Mouse (Mus musculus) myocyte (in vitro differentiated cells): ENCODE results near the gene Tmem123. TPM values are rescaled to one million over a fixed set of nuclear protein-coding genes. Genes with fewer than 3 reads are reported as not detected.

Experiments used
- H3K27me3 ChIP-seq: one replicate; pipeline ENCODE4 v1.6.1; 2011; ENCODE audit not compliant: control insufficient read depth, insufficient read depth, insufficient read length
- H3K36me3 ChIP-seq: one replicate; pipeline ENCODE4 v1.6.1; 2011; ENCODE audit not compliant: control insufficient read depth, insufficient read depth
- H3K4me2 ChIP-seq: one replicate; pipeline ENCODE4 v1.6.1; 2011; ENCODE audit warnings: low read depth, control low read depth
- H3K4me3 ChIP-seq: one replicate; pipeline ENCODE4 v1.5.1; 2011; ENCODE audit warnings: mild to moderate bottlenecking, control low read depth, moderate library complexity
- H3K79me2 ChIP-seq: one replicate; pipeline ENCODE4 v1.6.1; 2011; ENCODE audit not compliant: control insufficient read depth, insufficient read depth
- H3ac ChIP-seq: one replicate; pipeline ENCODE4 v1.6.1; 2011; ENCODE audit not compliant: control insufficient read depth, insufficient read length
- CEBPB ChIP-seq: IDR thresholded peaks from 2 replicates; pipeline ENCODE4 v1.6.1; 2011; ENCODE audit warnings: mild to moderate bottlenecking, moderate library complexity; ENCODE audit not compliant: poor library complexity, insufficient read depth, severe bottlenecking
- E2F4 ChIP-seq: IDR thresholded peaks from one replicate; pipeline ENCODE4 v1.6.1; 2011; ENCODE audit warnings: mild to moderate bottlenecking, control low read depth, moderate library complexity; ENCODE audit not compliant: insufficient read depth
- MAX ChIP-seq: IDR thresholded peaks from one replicate; pipeline ENCODE4 v1.6.1; 2011; ENCODE audit warnings: low read depth, mild to moderate bottlenecking, control low read depth
- MYOD1 ChIP-seq, 3 experiments: IDR thresholded peaks; one replicate each; pipeline ENCODE4 v1.6.1; 2011; ENCODE audit warnings: control low read depth in 2 of 3, low read depth in 2 of 3, mild to moderate bottlenecking in 2 of 3, moderate library complexity in 1 of 3; ENCODE audit not compliant: insufficient read length in 2 of 3, control insufficient read depth in 1 of 3
- MYOG ChIP-seq, 3 experiments: IDR thresholded peaks; one replicate each; pipeline ENCODE4 v1.6.1; 2011; ENCODE audit warnings: control low read depth in 2 of 3, low read depth in 2 of 3, mild to moderate bottlenecking in 2 of 3; ENCODE audit not compliant: insufficient read length in 2 of 3, control insufficient read depth in 1 of 3, insufficient read depth in 1 of 3
- POLR2A ChIP-seq: IDR thresholded peaks from one replicate; pipeline ENCODE4 v1.6.1; 2011; ENCODE audit warnings: low read depth, mild to moderate bottlenecking, control low read depth, moderate library complexity; ENCODE audit not compliant: insufficient read length
- POLR2AphosphoS2 ChIP-seq: IDR thresholded peaks from one replicate; pipeline ENCODE4 v1.6.1; 2011; ENCODE audit warnings: low read depth, control low read depth; ENCODE audit not compliant: insufficient read length
- REST ChIP-seq: IDR thresholded peaks from one replicate; pipeline ENCODE4 v1.6.1; 2011; ENCODE audit warnings: mild to moderate bottlenecking, control low read depth, moderate library complexity; ENCODE audit not compliant: insufficient read depth, insufficient read length
- SRF ChIP-seq: IDR thresholded peaks from one replicate; pipeline ENCODE4 v1.6.1; 2011; ENCODE audit warnings: low read depth; ENCODE audit not compliant: control insufficient read depth, insufficient read length
- TCF12 ChIP-seq: IDR thresholded peaks from one replicate; pipeline ENCODE4 v1.6.1; 2011; ENCODE audit warnings: mild to moderate bottlenecking, control low read depth; ENCODE audit not compliant: poor library complexity, insufficient read depth, severe bottlenecking
- TCF3 ChIP-seq: IDR thresholded peaks from one replicate; pipeline ENCODE4 v1.6.1; 2011; ENCODE audit warnings: low read depth, control low read depth; ENCODE audit not compliant: insufficient read length
- USF1 ChIP-seq: IDR thresholded peaks from one replicate; pipeline ENCODE4 v1.6.1; 2011; ENCODE audit warnings: low read depth, mild to moderate bottlenecking, control low read depth, moderate library complexity
- polyA plus RNA-seq: library from polyadenylated mRNA; unstranded; fragments of >200 nt; fragmentation: generic; extraction: Trizol; gene quantifications from one replicate; pipeline ENCODE4 v1.2.1, GENCODE M21; 2012; ENCODE audit warnings: missing spikeins

The Tmem123 gene
- polyA plus RNA-seq, 1 experiment, result 60.9 TPM

- Histone ChIP-seq H3K36me3 (no peaks in the 10 kb centered on the region), H3ac (no peak overlapping the region), H3K4me2 (no peak overlapping the region), H3K27me3 (no peaks in the 10 kb centered on the region), H3K79me2 (peaks cover 27% of the 10 kb centered on the region), H3K4me3 (no peak overlapping the region)
- TF ChIP-seq TCF3, result no peak
- TF ChIP-seq MAX, result no peak
- no peak for TF ChIP-seq POLR2A
- TF ChIP-seq E2F4, result no peak
Measured at GRCm38 (mm10) chr9:7761906-7762455, 1.9 kb upstream of the Tmem123 start.

DNA sequence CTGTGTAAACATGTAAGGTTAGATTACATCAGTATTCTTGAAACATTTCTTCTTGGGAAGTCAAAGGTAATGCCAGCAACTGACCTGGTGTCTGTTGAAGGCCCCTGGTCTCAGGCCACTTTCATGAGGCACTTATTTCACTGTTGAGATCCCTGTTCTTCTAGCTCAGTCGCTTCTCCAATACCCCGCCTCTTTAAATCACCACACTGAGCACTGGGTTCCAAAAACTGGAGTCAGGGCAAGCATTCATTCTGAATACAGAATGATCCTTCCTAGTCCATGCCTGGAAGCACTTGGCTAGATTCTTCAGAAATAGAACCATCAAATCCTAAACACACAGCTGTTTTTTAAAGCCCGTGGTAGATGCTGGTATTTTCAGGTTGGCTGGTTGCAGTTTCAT is 1.1 kb upstream of the Tmem123 start:
- peak overlapping the region; percentile 57 for H3K4me3 ChIP-seq
- H3K4me2 ChIP-seq, result peak overlapping the region; percentile 98
- H3K27me3 ChIP-seq, result no peaks in the 10 kb centered on the region
- H3K36me3 ChIP-seq, result no peaks in the 10 kb centered on the region
- TF ChIP-seq POLR2AphosphoS2 (no peak), TCF12 (no peak), REST (no peak), USF1 (no peak), MYOD1 (IDR thresholded peaks at IDR 0.05; ENCODE audit: control insufficient read depth in 1 of 3, insufficient read length in 2 of 3, low read depth in 2 of 3) (no peak)
- H3ac ChIP-seq, result no peak overlapping the region
- peaks cover 35% of the 10 kb centered on the region for H3K79me2 ChIP-seq

DNA sequence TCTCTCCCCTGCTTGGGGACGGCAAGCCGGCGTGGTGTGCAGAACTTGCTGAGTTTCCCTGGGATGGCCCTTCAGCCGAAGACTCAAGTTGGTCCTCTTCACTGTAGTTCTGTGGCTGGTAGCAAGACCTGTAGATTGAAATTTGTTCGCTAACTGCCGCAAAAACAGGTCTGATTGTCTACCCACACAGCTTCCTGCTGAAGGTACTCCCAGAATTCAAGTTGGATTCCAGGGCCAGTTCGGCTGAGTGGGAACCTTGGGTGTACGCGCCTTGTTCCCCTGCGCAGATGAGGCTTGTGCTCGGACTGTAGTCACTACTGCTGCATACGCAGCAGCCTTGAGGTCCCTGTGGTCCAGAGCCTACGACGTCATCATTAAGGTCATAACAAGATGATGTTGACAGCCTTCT is 626 bp downstream of the Tmem123 start:
- H3K79me2 ChIP-seq, result peaks cover 35% of the 10 kb centered on the region
- peak overlapping the region; percentile 57 for H3K4me3 ChIP-seq
- peak overlapping the region; percentile 85 for H3K4me2 ChIP-seq
- H3K36me3 ChIP-seq, result peaks cover 9% of the 10 kb centered on the region
- TF ChIP-seq POLR2A (peak; percentile 66), MYOG (IDR thresholded peaks at IDR 0.05; ENCODE audit: control insufficient read depth in 1 of 3, insufficient read depth in 1 of 3, insufficient read length in 2 of 3, low read depth in 2 of 3) (no peak), REST (no peak), POLR2AphosphoS2 (peak; percentile 70), SRF (no peak), MAX (no peak), TCF12 (no peak), TCF3 (no peak)
- H3K27me3 ChIP-seq, result no peaks in the 10 kb centered on the region
- H3ac ChIP-seq, result peak overlapping the region; percentile 75

DNA sequence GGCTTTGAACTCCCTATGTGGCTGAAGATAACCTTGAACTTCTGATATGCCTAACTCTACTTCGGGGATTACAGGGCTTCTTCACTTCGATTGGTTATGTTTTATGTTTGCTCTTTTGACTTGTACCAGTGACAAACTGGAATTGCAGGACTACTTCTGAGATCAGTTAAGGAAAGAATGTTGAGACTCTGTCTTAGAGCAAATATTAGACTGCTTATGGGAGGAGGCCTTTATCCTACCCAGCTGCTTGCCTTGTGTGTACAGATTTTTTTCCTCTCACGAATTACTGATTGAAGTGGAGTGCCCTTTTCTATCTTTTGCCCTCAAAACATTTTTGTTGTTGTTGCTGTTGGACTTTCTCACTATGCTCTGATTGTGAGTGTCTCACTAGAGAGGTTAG is 1.4 kb downstream of the Tmem123 start:
- Histone ChIP-seq H3K79me2 (peaks cover 35% of the 10 kb centered on the region), H3K4me2 (peak overlapping the region; percentile 85), H3K4me3 (peak overlapping the region; percentile 57), H3K36me3 (peaks cover 17% of the 10 kb centered on the region), H3K27me3 (no peaks in the 10 kb centered on the region), H3ac (no peak overlapping the region)
- TF ChIP-seq TCF12 (no peak), MAX (no peak), CEBPB (no peak), SRF (no peak), TCF3 (no peak), POLR2AphosphoS2 (no peak), POLR2A (no peak), MYOD1 (IDR thresholded peaks at IDR 0.05; ENCODE audit: control insufficient read depth in 1 of 3, insufficient read length in 2 of 3, low read depth in 2 of 3) (no peak), USF1 (no peak)

DNA sequence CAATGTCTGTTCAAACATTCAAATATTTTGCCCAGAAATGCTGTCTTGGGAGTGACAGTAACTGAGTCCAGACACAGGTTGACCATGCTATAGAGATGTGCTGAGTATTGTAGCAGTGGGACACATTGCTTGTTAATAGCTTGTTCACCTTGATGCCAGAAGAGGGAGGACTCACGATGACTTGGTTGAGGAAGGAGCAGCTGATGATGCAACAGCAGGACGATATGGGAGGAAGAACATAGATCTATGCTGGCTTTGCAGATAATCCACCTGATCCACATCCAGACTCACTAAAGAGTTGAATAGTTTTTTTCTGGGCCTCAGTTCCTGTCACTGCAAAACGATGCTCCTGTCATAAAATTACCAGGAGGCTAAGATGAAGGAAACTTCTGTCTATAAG is 2.7 kb downstream of the Tmem123 start:
- TF ChIP-seq CEBPB (peak; percentile 79), POLR2AphosphoS2 (no peak)
- Histone ChIP-seq H3ac (no peak overlapping the region), H3K27me3 (no peaks in the 10 kb centered on the region), H3K36me3 (peaks cover 25% of the 10 kb centered on the region), H3K79me2 (peaks cover 44% of the 10 kb centered on the region), H3K4me3 (peak overlapping the region; percentile 57), H3K4me2 (peak overlapping the region; percentile 60)

DNA sequence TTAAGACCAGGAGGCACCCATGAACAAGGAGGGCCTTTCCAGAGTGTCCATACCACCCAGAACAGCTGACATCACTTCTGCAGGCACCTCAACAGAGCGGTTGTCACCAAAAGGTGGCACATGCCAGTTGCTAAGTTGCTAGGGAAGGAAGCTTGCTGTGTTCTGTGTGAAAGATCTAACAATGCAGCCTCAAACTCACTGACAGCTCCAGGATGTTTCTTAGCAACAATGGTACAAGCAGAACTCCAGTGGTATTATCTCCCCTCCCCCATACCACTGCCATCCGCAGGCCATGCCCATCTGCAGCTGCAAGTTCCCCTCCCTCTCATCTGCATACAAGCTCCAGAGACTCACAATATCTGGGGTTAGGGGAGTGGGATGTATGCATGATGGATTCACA is 3.7 kb downstream of the Tmem123 start:
- Histone ChIP-seq H3K4me2 (peak overlapping the region; percentile 60), H3K27me3 (no peaks in the 10 kb centered on the region), H3K79me2 (peaks cover 44% of the 10 kb centered on the region), H3K36me3 (peaks cover 25% of the 10 kb centered on the region), H3ac (no peak overlapping the region), H3K4me3 (no peak overlapping the region)
- peak in 1 of 3 experiments; percentile 24 for TF ChIP-seq MYOG (IDR thresholded peaks at IDR 0.05; ENCODE audit: control insufficient read depth in 1 of 3, insufficient read depth in 1 of 3, insufficient read length in 2 of 3, low read depth in 2 of 3)
- no peak for TF ChIP-seq TCF12
- TF ChIP-seq POLR2A, result no peak
